Mouse (Mus musculus): ENCODE measurements around the gene Tmem234. TPM values are rescaled to one million over a fixed set of nuclear protein-coding genes. Genes with fewer than 3 reads are reported as not detected.

Tmem234 gene
- polyA plus RNA-seq, 1 experiment from 2014 or later: 187 TPM

DNA sequence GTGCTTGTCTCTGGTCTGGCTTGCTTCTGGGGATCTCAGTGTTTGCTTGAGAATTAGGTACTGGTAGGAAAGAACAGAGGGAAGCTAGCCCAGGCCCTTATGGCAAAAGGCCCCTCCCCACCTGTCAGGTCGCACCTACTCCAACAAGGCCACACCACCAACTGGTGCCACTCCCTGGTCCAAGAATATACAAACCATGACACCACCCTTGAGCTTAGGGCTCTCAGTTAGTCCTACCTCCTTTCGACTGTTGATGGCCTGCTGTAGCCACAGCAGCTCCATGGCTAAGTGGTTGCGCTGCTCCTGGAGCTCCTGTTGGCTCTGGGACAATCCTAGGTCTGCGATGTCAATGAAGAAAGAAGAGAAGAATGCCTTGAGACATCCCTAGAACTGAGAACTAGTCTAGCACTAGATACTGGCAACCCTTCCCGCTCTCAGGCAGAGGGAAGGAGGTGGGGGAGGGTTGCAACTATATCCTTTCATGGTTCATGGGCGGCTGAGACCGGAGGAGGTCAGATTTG, 16.7 kb downstream of the Tmem234 start:
- H3K4me3 ChIP-seq (ENCODE audit: low read depth, low read length): no peak overlapping the region
- no peak for DNase-seq (ENCODE audit: low spot score)
- no peak overlapping the region for H3K4me2 ChIP-seq (ENCODE audit: low read depth)
- H3K36me3 ChIP-seq (ENCODE audit: control insufficient read depth, insufficient read depth, low read length): no peaks in the 10 kb centered on the region
- ATAC-seq (ENCODE audit: insufficient read depth, low FRiP score, low TSS enrichment): no peak
- H3K27me3 ChIP-seq (ENCODE audit: control insufficient read depth, insufficient read depth, low read length): no peaks in the 10 kb centered on the region
- no peak overlapping the region for H3K9ac ChIP-seq (ENCODE audit: low read length)
- 92% methylated on average over 7 of the region's 7 CpGs for WGBS
- H3K4me1 ChIP-seq (ENCODE audit: control insufficient read depth, insufficient read depth, low read length): peaks cover 5% of the 10 kb centered on the region
- no peaks in the 10 kb centered on the region for H3K9me3 ChIP-seq (ENCODE audit: control insufficient read depth, low read length)
- no peak overlapping the region for H3K27ac ChIP-seq (ENCODE audit: low read depth, low read length)

DNA sequence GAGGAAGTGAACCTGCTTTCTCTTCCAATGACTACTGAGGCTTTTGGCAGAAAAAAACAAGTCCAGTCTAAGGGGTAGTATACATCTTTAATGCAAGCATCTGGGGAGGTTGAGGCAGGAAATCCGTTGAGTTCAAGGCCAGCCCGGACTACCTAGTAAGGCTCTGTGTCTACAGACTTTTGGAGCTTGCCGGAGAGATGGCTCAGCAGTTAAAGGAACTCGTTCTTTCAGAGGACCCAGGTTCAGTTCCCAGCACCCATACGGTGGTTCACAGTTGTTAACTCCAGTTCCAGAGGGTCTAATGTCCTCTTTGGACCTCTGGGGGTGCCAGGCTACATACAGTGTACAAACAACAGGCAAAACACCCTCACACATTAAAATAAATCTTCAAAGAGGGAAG, 17.6 kb downstream of the Tmem234 start:
- H3K27me3 ChIP-seq (ENCODE audit: control insufficient read depth, insufficient read depth, low read length): no peaks in the 10 kb centered on the region
- DNase-seq (ENCODE audit: low spot score): no peak
- peaks cover 12% of the 10 kb centered on the region for H3K4me1 ChIP-seq (ENCODE audit: control insufficient read depth, insufficient read depth, low read length)
- peak overlapping the region; percentile 79 for H3K9ac ChIP-seq (ENCODE audit: low read length)
- peak overlapping the region; percentile 60 for H3K4me2 ChIP-seq (ENCODE audit: low read depth)
- WGBS: 90% methylated on average over 5 of the region's 5 CpGs
- H3K36me3 ChIP-seq (ENCODE audit: control insufficient read depth, insufficient read depth, low read length): no peaks in the 10 kb centered on the region
- no peak overlapping the region; the same call in 1 of the 2 replicates for H3K27ac ChIP-seq (ENCODE audit: low read depth, low read length)
- no peak for ATAC-seq (ENCODE audit: insufficient read depth, low FRiP score, low TSS enrichment)
- H3K4me3 ChIP-seq (ENCODE audit: low read depth, low read length): peak overlapping the region; percentile 59
- H3K9me3 ChIP-seq (ENCODE audit: control insufficient read depth, low read length): no peaks in the 10 kb centered on the region

DNA sequence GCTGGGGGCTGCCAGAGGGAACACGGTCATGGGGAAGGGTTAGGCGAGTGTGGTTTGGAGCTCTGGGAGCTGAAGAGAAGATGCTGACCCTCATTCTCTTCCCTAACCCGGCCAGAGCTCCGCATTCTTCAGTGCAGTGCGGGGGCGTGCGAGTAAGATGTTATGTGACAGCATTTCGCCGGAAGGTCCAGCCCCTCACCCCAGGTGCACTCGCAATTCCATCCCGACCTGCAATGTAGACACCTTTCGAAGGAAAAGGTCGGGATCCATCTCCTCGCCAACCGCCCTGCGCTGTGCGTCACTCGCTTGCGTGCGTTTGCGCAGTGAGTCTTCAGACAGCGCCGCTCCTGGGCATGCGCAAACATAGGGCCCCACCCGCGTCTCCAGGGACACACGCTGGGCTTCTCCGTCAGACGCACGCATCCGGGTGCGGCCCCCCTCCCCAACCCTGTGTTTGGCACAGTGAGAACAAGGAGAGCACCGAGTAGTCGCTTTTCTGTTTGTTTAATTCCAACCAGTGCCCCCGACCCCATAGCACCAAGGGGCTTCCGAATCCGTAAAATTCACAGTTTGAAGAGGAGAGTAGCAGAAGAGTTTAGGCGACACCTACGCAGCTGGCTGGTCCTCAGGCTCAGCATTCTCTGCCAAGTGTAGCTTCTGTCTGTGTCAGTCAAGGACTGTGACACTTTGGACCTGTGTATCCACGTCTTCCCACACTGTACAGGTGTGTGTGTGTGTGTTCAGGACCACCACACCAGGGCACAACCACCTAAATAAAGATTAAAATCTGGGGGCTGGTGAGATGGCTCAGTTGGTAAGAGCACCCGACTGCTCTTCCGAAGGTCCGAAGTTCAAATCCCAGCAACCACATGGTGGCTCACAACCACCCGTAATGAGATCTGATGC, 18.6 kb downstream of the Tmem234 start, which contains the start of gene Iqcc:
TSS of gene Iqcc (minus strand) at position 314 of the 906 bp plus-strand sequence.
- H3K9ac ChIP-seq (ENCODE audit: low read length): peak within 1 kb of the TSS; percentile 79
- 5% methylated on average over 43 of the region's 44 CpGs for WGBS
- H3K4me2 ChIP-seq (ENCODE audit: low read depth): peak within 1 kb of the TSS; percentile 60
- no peaks in the 10 kb centered on the region for H3K36me3 ChIP-seq (ENCODE audit: control insufficient read depth, insufficient read depth, low read length)
- ATAC-seq (ENCODE audit: insufficient read depth, low FRiP score, low TSS enrichment) (peak; percentile 83), DNase-seq (ENCODE audit: low spot score) (peak; percentile 94)
- H3K9me3 ChIP-seq (ENCODE audit: control insufficient read depth, low read length): no peaks in the 10 kb centered on the region
- H3K27ac ChIP-seq (ENCODE audit: low read depth, low read length): peak within 1 kb of the TSS; percentile 61; the same call in 1 of the 2 replicates
- no peaks in the 10 kb centered on the region for H3K27me3 ChIP-seq (ENCODE audit: control insufficient read depth, insufficient read depth, low read length)
- peak within 1 kb of the TSS; percentile 59 for H3K4me3 ChIP-seq (ENCODE audit: low read depth, low read length)
- H3K4me1 ChIP-seq (ENCODE audit: control insufficient read depth, insufficient read depth, low read length): peaks cover 14% of the 10 kb centered on the region

DNA sequence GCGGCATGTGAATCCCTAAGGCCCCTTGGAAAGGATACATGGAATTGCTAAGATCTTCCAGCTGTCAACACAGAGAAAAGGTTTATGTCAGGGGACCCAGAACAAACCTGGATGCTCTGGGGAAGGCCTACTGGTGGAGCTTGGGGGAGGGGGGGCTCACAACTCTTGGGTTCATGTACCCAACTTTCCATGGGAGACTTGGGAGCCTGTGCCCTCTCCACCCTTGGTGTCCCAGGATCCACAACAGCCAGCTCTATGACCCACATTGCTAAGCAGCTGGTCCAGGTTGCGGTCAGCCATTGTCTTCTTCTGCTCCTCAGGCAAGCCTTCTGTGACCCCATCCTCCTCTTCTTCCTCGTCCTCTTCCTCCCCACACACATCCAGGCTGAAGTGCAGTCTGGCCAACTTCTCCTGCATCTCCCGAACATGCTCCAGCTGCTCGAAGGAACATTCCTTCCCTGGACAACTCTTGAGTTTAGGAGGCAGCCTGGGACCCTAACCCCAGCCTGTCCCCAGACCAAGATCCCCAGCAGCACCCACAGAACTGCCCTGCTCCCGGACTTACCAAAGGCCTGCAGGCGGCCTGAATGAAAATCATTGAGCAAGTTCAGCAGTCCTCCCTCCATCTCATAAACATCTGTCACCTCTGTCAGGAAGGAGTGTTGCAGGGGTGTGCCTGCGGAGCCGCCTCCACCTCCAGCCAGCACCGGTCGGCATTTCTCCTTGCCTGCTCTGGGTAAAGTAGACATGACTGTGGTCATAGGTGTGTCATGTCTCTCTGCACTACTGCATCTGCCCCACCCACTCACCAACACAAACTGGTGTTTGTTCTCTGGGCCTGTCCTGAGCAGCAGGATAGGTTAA, 20.2 kb downstream of the Tmem234 start:
- ATAC-seq (ENCODE audit: insufficient read depth, low FRiP score, low TSS enrichment) (no peak), DNase-seq (ENCODE audit: low spot score) (no peak)
- Histone ChIP-seq H3K9me3 (ENCODE audit: control insufficient read depth, low read length) (no peaks in the 10 kb centered on the region), H3K27ac (ENCODE audit: low read depth, low read length) (no peak overlapping the region), H3K4me2 (ENCODE audit: low read depth) (no peak overlapping the region), H3K27me3 (ENCODE audit: control insufficient read depth, insufficient read depth, low read length) (no peaks in the 10 kb centered on the region), H3K4me1 (ENCODE audit: control insufficient read depth, insufficient read depth, low read length) (peaks cover 26% of the 10 kb centered on the region), H3K9ac (ENCODE audit: low read length) (no peak overlapping the region), H3K36me3 (ENCODE audit: control insufficient read depth, insufficient read depth, low read length) (no peaks in the 10 kb centered on the region), H3K4me3 (ENCODE audit: low read depth, low read length) (no peak overlapping the region)
- 88% methylated on average over 11 of the region's 11 CpGs for WGBS

DNA sequence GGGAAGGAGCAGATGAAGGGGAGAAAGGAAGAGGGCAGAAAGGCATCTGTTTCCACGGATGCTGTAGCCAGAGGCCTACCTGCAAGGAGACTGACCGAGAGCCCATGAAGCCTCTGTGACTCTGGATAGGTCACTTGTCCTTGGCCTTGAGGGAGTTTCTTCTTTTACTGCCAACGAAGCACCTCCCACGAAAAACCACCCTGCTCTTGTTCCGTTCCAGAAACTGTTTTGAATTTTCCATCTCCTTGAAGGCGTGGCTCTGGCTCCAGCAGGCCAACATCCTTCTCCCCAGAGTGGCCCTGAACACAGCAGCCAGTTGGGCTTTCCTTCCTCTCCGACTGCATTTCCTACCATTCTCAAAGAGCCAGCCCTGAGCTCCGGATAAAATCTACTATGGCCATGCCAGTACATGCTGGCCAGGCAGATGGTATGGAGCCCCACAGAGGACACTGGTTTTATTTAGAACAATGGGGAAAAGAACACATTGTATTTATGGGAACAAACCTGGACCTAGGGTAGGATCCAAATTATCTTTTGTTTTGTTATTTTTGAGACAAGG, 20.9 kb downstream of the Tmem234 start:
- WGBS: 86% methylated on average over 8 of the region's 8 CpGs
- Histone ChIP-seq H3K9me3 (ENCODE audit: control insufficient read depth, low read length) (no peaks in the 10 kb centered on the region), H3K4me1 (ENCODE audit: control insufficient read depth, insufficient read depth, low read length) (peaks cover 27% of the 10 kb centered on the region), H3K36me3 (ENCODE audit: control insufficient read depth, insufficient read depth, low read length) (no peaks in the 10 kb centered on the region), H3K4me3 (ENCODE audit: low read depth, low read length) (no peak overlapping the region), H3K27me3 (ENCODE audit: control insufficient read depth, insufficient read depth, low read length) (no peaks in the 10 kb centered on the region), H3K27ac (ENCODE audit: low read depth, low read length) (no peak overlapping the region), H3K9ac (ENCODE audit: low read length) (no peak overlapping the region), H3K4me2 (ENCODE audit: low read depth) (no peak overlapping the region)
- no peak for DNase-seq (ENCODE audit: low spot score)
- ATAC-seq (ENCODE audit: insufficient read depth, low FRiP score, low TSS enrichment): no peak

DNA sequence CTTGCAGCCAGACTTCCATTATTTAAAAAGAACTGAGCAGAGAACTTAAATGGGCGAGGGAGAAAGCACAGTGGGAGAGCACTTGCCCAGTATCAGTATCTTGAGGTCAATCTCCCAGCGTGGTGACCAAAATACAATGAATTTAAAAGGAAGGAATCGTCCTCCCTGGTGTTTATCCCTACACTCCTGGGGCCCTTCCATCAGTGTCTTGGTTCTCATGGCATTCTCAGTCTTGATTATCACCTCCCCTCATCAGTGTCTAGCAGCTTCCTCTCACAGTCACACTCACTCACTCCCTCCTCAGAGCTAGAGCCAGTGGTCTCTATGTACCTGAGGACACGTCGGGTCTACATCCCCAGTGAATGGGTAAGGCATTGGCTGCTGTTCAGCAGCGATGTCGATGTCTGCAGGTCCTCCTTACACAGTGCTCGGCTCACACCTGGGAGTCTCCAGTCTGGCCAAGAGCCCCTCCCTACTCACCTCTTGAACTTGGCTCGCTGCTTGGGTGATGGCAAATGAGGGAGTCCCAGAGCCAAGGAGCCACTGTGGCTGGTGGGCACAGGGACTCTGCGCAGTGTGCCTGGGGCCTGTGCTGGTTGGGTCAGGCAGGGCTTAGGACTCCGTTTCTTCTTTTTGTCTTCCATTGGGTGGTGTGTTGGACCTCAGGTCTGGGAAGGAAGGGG, 21.8 kb downstream of the Tmem234 start:
- Histone ChIP-seq H3K27me3 (ENCODE audit: control insufficient read depth, insufficient read depth, low read length) (no peaks in the 10 kb centered on the region), H3K9me3 (ENCODE audit: control insufficient read depth, low read length) (no peaks in the 10 kb centered on the region), H3K4me2 (ENCODE audit: low read depth) (peak overlapping the region; percentile 79), H3K9ac (ENCODE audit: low read length) (peak overlapping the region; percentile 77), H3K27ac (ENCODE audit: low read depth, low read length) (no peak overlapping the region), H3K4me3 (ENCODE audit: low read depth, low read length) (no peak overlapping the region), H3K36me3 (ENCODE audit: control insufficient read depth, insufficient read depth, low read length) (peaks cover 5% of the 10 kb centered on the region), H3K4me1 (ENCODE audit: control insufficient read depth, insufficient read depth, low read length) (peaks cover 27% of the 10 kb centered on the region)
- 78% methylated on average over 11 of the region's 11 CpGs for WGBS
- no peak for ATAC-seq (ENCODE audit: insufficient read depth, low FRiP score, low TSS enrichment)
- no peak for DNase-seq (ENCODE audit: low spot score)

DNA sequence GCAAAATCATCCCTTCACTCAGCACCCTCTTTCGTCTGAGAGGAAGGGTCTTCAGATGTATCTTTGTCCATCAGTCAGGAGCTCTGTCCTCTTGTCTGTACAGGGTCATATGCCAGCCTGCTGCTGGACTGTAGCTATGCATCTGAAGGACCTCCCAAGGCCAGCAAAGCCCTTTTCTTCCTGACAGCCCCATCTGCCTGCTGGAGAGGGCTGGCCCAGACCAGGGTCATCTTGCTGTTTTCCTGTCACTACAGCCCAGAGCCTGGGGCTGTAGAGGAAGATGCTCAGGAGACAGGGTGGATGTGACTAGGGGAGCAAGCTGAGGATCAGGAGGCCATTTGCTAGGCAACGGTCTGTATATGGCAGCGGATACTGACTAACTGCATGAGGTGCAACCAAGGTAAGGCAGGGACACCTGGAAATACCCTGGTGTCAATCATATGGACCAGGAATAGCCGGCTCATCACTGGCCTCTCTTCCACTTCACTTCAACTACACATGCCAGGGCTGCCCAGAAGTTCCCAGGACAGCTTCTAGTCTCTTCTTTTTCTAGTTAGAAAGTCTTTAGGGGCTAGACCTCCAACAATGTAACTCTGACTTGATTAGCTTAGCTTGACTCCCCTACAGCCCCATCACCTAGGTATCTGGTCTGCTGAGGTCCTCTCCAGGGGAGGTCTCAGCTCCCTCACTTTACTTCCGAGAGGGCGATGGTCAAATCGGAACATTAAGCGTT, 22.5 kb downstream of the Tmem234 start:
- WGBS: 23% methylated on average over 8 of the region's 8 CpGs
- peak overlapping the region; percentile 84; the same call in 1 of the 2 replicates for H3K27ac ChIP-seq (ENCODE audit: low read depth, low read length)
- H3K4me2 ChIP-seq (ENCODE audit: low read depth): peak overlapping the region; percentile 79
- no peaks in the 10 kb centered on the region for H3K9me3 ChIP-seq (ENCODE audit: control insufficient read depth, low read length)
- H3K4me1 ChIP-seq (ENCODE audit: control insufficient read depth, insufficient read depth, low read length): peaks cover 27% of the 10 kb centered on the region
- H3K4me3 ChIP-seq (ENCODE audit: low read depth, low read length): peak overlapping the region; percentile 59
- peak overlapping the region; percentile 77 for H3K9ac ChIP-seq (ENCODE audit: low read length)
- peaks cover 11% of the 10 kb centered on the region for H3K36me3 ChIP-seq (ENCODE audit: control insufficient read depth, insufficient read depth, low read length)
- no peak for ATAC-seq (ENCODE audit: insufficient read depth, low FRiP score, low TSS enrichment)
- no peaks in the 10 kb centered on the region for H3K27me3 ChIP-seq (ENCODE audit: control insufficient read depth, insufficient read depth, low read length)
- DNase-seq (ENCODE audit: low spot score): no peak
